Mouse (Mus musculus): ENCODE results near the gene Ascl5. TPM values are rescaled to one million over a fixed set of nuclear protein-coding genes. Genes with fewer than 3 reads are reported as not detected.

The Ascl5 gene
- total RNA-seq, 2 experiments from 2014 or later, result 0.71 TPM; not detected in 1

Other genes starting within 250 kb of the Ascl5 start
- gene Lad1, start 232.2 kb upstream of the Ascl5 start, total RNA-seq (2021), result 1 to 10 TPM in 1 of 2 experiments, under 1 TPM in 1; 0.64 to 1.1 TPM
- 1 to 10 TPM in 1 of 2 experiments, under 1 TPM in 1; 0.42 to 1.7 TPM for gene Tnnt2, start 214.4 kb upstream of the Ascl5 start, total RNA-seq (2021)
- under 1 TPM in 1 of 2 experiments, not detected in 1; 0.09 TPM for gene Pkp1, start 131.6 kb upstream of the Ascl5 start, total RNA-seq (2021)
- under 1 TPM; 0.04 to 0.23 TPM for gene Igfn1, start 44.5 kb upstream of the Ascl5 start, total RNA-seq (2021)
- 10 to 100 TPM; 69.7 to 81.4 TPM for gene Tmem9, start 42.7 kb upstream of the Ascl5 start, total RNA-seq (2021)
- 1 to 10 TPM in 1 of 2 experiments, under 1 TPM in 1; 0.80 to 1.3 TPM for gene Cacna1s, start 1.9 kb downstream of the Ascl5 start, total RNA-seq (2021)
- gene Kif21b, start 80.6 kb downstream of the Ascl5 start, total RNA-seq (2021), result 100 to 1,000 TPM; 182 to 199 TPM
- 1 to 10 TPM; 2.2 to 2.3 TPM for gene Mroh3, start 162.0 kb downstream of the Ascl5 start, total RNA-seq (2021)
- 1 to 10 TPM; 7.6 TPM for gene Inava, start 183.5 kb downstream of the Ascl5 start, total RNA-seq (2021)
- gene Gpr25, start 210.1 kb downstream of the Ascl5 start, total RNA-seq (2021), result 10 to 100 TPM; 10.4 to 13.2 TPM